Mouse (Mus musculus) limb, embryonic 11.5 days (tissue): ENCODE measurements around the gene Mettl26. TPM values are rescaled to one million over a fixed set of nuclear protein-coding genes. Genes with fewer than 3 reads are reported as not detected.
A peak's percentile ranks its signal among the peaks of the same experiment; 100 is the strongest.

Source experiments
- ATAC-seq: fragments of 200-750 bp; cut with Nextera tagmentation; 2 replicates; pipeline ENCODE4 v1.8.0; 2017; ENCODE audit warnings: low read depth; ENCODE audit not compliant: insufficient number of reproducible peaks, low FRiP score, low TSS enrichment
- DNase-seq: peaks from one replicate; pipeline ENCODE4 v3.0.0-alpha.2; 2015; ENCODE audit warnings: low spot score
- H3K27ac ChIP-seq: fragments of 300-500 bp; sonication (generic); replicated peaks from 2 replicates; pipeline ENCODE4 v1.5.1; 2014; ENCODE audit warnings: low read depth, mild to moderate bottlenecking, low read length
- H3K27me3 ChIP-seq: fragments of 300-500 bp; sonication (generic); 2 replicates; pipeline ENCODE4 v1.6.1; 2014; ENCODE audit warnings: mild to moderate bottlenecking, low read length, mixed read lengths; ENCODE audit not compliant: control insufficient read depth, insufficient read depth
- H3K36me3 ChIP-seq: fragments of 300-500 bp; sonication (generic); 2 replicates; pipeline ENCODE4 v1.6.1; 2014; ENCODE audit warnings: mild to moderate bottlenecking, low read length, moderate library complexity, mixed read lengths; ENCODE audit not compliant: control insufficient read depth, insufficient read depth
- H3K4me1 ChIP-seq: fragments of 300-500 bp; sonication (generic); 2 replicates; pipeline ENCODE4 v1.6.1; 2014; ENCODE audit warnings: low read length, mixed read lengths; ENCODE audit not compliant: control insufficient read depth, insufficient read depth
- H3K4me2 ChIP-seq: fragments of 300-500 bp; sonication (generic); 2 replicates; pipeline ENCODE4 v1.6.1; 2014; ENCODE audit warnings: low read depth, mild to moderate bottlenecking, moderate library complexity; ENCODE audit not compliant: severe bottlenecking
- H3K4me3 ChIP-seq: fragments of 300-500 bp; sonication (generic); 2 replicates; pipeline ENCODE4 v1.5.1; 2014; ENCODE audit warnings: low read depth, low read length
- H3K9ac ChIP-seq: fragments of 300-500 bp; sonication (generic); 2 replicates; pipeline ENCODE4 v1.6.1; 2014; ENCODE audit warnings: mild to moderate bottlenecking, low read length
- H3K9me3 ChIP-seq: fragments of 300-500 bp; sonication (generic); 2 replicates; pipeline ENCODE4 v1.6.1; 2016; ENCODE audit warnings: low read length; ENCODE audit not compliant: control insufficient read depth
- WGBS: fragments of 180-500 bp; shearing (Covaris S2); extraction: QIAGEN DNeasy Blood & Tissue Kit; methylation state at CpG from one replicate; pipeline ENCODE4 v1.1.7; 2014; 5-methylcytosine and 5-hydroxymethylcytosine counted together
- polyA plus RNA-seq: library from polyadenylated mRNA; unstranded; fragments of >200 nt; fragmentation: Nextera tagmentation; extraction: Ambion mirVana; gene quantifications from 2 replicates; pipeline ENCODE4 v1.2.1, GENCODE M21; 2014

Gene Mettl26
- polyA plus RNA-seq, 1 experiment from 2014 or later = 60.9 TPM

- H3K9me3 ChIP-seq = no peaks in the 10 kb centered on the region
- H3K4me2 ChIP-seq = no peak within 1 kb of the TSS
- 94% methylated on average over 22 of the region's 22 CpGs for WGBS
- no peak within 1 kb of the TSS for H3K9ac ChIP-seq
- H3K4me1 ChIP-seq = peaks cover 14% of the 10 kb centered on the region
- H3K4me3 ChIP-seq = no peak within 1 kb of the TSS
- no peak within 1 kb of the TSS for H3K27ac ChIP-seq
- peaks cover 29% of the 10 kb centered on the region for H3K36me3 ChIP-seq
- DNase-seq (no peak), ATAC-seq (no peak)
- H3K27me3 ChIP-seq = no peaks in the 10 kb centered on the region
Observed at GRCm38 (mm10) chr17:25841117-25841880, 33.6 kb upstream of the Mettl26 start, which contains the start of gene Gm20683. TSS of gene Gm20683 (minus strand) at chr17:25841763.

DNA sequence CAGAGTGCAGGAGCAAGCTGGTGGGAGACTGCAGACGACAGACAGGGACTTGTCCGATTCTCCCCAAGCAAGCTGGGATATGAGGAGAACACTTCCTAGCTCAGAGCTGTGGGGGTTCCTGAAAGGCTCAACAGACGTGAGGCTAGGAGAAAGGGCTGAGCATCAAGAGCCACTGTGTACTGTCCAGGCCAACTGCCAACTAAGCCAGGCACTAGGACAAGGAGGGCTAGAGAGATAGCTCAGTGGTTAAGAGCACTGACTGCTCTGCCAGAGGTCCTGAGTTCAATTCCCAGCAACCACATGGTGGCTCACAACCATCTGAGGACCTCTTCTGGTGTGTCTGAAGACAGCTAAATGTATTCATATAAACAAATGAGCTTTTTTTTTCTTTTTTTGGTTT lies 32.4 kb upstream of the Mettl26 start:
- no peak overlapping the region for H3K9ac ChIP-seq
- DNase-seq (no peak), ATAC-seq (no peak)
- H3K36me3 ChIP-seq = peaks cover 29% of the 10 kb centered on the region
- peaks cover 8% of the 10 kb centered on the region for H3K4me1 ChIP-seq
- no peak overlapping the region for H3K4me3 ChIP-seq
- 86% methylated on average over 3 of the region's 3 CpGs for WGBS
- H3K27me3 ChIP-seq = no peaks in the 10 kb centered on the region
- H3K9me3 ChIP-seq = no peaks in the 10 kb centered on the region
- no peak overlapping the region for H3K27ac ChIP-seq
- no peak overlapping the region for H3K4me2 ChIP-seq

DNA sequence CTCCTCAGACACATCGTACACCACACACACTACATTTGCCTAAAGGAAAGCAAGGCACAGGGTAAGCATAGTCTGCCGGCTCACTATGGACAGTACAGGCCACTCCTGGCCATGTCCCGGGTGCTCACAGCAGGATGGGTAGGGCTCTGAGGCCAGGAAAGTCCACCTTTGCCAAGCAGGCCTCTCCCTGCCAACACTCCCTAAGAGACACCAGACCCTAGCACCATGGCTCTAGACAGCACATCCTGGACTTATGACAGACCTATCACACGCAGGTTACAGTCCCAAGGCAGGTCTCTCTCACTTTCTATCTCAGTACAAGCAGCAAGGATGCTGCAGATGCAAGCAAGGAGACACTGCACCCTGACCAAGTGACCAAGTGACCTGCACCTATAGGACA lies 31.8 kb upstream of the Mettl26 start:
- peak overlapping the region; percentile 87; the same call in 1 of the 2 replicates for H3K4me3 ChIP-seq
- 98% methylated on average over 4 of the region's 4 CpGs for WGBS

DNA sequence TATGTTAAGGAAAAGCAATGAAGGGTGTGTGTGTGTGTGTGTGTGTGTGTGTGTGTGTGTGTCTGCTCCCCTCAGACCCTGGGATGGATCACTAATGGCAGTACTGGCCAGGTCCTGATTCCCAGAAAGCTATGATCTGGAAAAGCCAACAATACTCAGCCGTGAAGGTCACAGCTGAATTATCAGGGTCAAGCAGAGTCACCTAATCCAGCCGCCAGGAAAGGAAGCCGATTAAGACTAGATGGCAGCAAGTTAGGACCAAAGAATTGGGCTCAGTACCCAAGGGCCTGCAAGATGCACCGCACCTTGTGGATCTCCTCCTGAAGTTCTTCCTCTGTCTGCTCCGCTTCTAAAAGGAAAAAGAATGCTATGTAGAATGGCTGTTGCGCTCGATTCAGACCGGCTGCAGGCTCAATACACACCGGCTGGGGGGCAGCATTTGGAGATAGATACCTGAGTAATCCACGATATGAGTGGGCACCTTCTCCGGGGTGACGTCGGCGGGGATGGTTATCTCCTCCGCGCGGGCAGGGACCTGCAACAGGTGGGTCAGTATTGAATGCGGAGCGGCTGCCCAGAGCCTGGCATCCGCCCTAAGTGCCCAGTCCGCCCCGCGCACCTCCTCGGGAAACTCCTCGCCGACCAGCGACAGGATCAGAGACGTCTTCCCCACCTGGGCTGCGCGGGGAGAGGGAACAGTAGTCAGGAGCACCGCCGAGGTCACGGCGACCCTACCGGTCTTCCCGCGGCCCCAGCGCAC lies 31.1 kb upstream of the Mettl26 start:
- ATAC-seq = peak; percentile 53
- Histone ChIP-seq H3K9ac (peak overlapping the region; percentile 80), H3K4me1 (peaks cover 8% of the 10 kb centered on the region), H3K27me3 (no peaks in the 10 kb centered on the region), H3K4me3 (peak overlapping the region; percentile 87), H3K36me3 (peaks cover 28% of the 10 kb centered on the region), H3K9me3 (no peaks in the 10 kb centered on the region), H3K27ac (no peak overlapping the region), H3K4me2 (peak overlapping the region; percentile 74)
- DNase-seq = no peak
- WGBS = 4% methylated on average over 38 of the region's 38 CpGs

More for the DNA sequence above, 31.8 kb upstream of the Mettl26 start:
- Histone ChIP-seq H3K27me3 (no peaks in the 10 kb centered on the region), H3K27ac (no peak overlapping the region), H3K4me2 (peak overlapping the region; percentile 74), H3K9me3 (no peaks in the 10 kb centered on the region), H3K9ac (no peak overlapping the region), H3K36me3 (peaks cover 29% of the 10 kb centered on the region), H3K4me1 (peaks cover 8% of the 10 kb centered on the region)
- ATAC-seq = no peak
- no peak for DNase-seq

DNA sequence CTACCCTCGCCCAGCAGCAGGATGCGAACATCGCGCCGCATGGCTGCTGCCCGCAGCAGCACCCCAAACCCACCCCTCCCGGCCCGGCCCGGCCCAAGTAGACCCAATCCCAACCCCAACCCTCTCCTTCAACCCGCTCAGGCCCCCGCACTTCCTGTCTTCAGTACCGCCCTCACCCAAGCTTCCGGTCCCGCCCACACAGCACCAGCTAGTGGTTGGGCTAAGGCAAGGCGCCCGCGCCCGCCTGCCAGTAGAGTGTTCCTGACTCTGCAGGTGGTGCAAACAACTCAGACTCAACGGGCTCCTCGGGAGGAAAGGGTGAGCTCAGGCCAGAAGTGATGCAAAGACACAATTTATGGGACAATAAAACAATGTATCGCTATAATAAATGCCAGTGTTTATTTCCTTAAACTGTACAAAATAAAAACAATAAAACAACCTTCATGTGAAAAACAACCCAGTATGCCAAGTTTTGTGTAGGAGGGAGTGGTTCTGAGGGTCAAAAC lies 30.4 kb upstream of the Mettl26 start, which contains the start of gene Rhot2:
Gene Rhot2 (minus strand): TSS at position 456 of the 506 bp plus-strand sequence.
- H3K4me2 ChIP-seq = peak within 1 kb of the TSS; percentile 74
- H3K4me1 ChIP-seq = peaks cover 8% of the 10 kb centered on the region
- H3K27me3 ChIP-seq = no peaks in the 10 kb centered on the region
- under 1% methylated on average over 18 of the region's 21 CpGs for whole genome bisulfite sequencing
- peak; percentile 97 for DNase-seq
- no peak within 1 kb of the TSS for H3K27ac ChIP-seq
- peak within 1 kb of the TSS; percentile 87 for H3K4me3 ChIP-seq
- ATAC-seq = peak; percentile 87
- H3K9ac ChIP-seq = peak within 1 kb of the TSS; percentile 80
- H3K9me3 ChIP-seq = no peaks in the 10 kb centered on the region
- H3K36me3 ChIP-seq = peaks cover 21% of the 10 kb centered on the region

GRCm38 (mm10) chr17:25860229-25860628 lies 14.6 kb upstream of the Mettl26 start:
- Histone ChIP-seq H3K27ac (no peak overlapping the region), H3K4me3 (0 out of 2 replicates have a peak overlapping the region, but pooled peaks have one; percentile 64), H3K36me3 (peaks cover 2% of the 10 kb centered on the region), H3K4me1 (peaks cover 10% of the 10 kb centered on the region), H3K4me2 (peak overlapping the region; percentile 92), H3K9me3 (no peaks in the 10 kb centered on the region), H3K9ac (peak overlapping the region; percentile 85), H3K27me3 (no peaks in the 10 kb centered on the region)
- WGBS = 95% methylated on average over 6 of the region's 6 CpGs
- no peak for DNase-seq
- ATAC-seq = no peak

GRCm38 (mm10) chr17:25860832-25861703 lies 13.8 kb upstream of the Mettl26 start, which contains the start of gene Wdr90:
TSS of gene Wdr90 (minus strand) at chr17:25861501.
- WGBS = 4% methylated on average over 61 of the region's 65 CpGs
- no peaks in the 10 kb centered on the region; the same call in 1 of the 2 replicates for H3K36me3 ChIP-seq
- peak within 1 kb of the TSS; percentile 92 for H3K4me2 ChIP-seq
- no peaks in the 10 kb centered on the region for H3K27me3 ChIP-seq
- no peaks in the 10 kb centered on the region for H3K9me3 ChIP-seq
- peak within 1 kb of the TSS; percentile 85 for H3K9ac ChIP-seq
- DNase-seq = peak; percentile 90
- H3K4me3 ChIP-seq = peak within 1 kb of the TSS; percentile 64
- peak; percentile 90 for ATAC-seq
- H3K4me1 ChIP-seq = peaks cover 10% of the 10 kb centered on the region
- H3K27ac ChIP-seq = peak within 1 kb of the TSS; percentile 75
